Mouse (Mus musculus): ENCODE measurements at regions not wholly inside any gene's neighbourhood (a gene's known extent, or its start where the extent isn't known, plus 50 kb on each side); places are given as distances from the start of the nearest gene placed in this dataset.

GRCm38 (mm10) chr16:79176832-79177243, 85.9 kb upstream of the Tmprss15 start:
- TF ChIP-seq MEF2A (IDR thresholded peaks at IDR 0.05; ENCODE audit: extremely low read depth, insufficient replicate concordance, low read depth, low read length, poor library complexity, severe bottlenecking) (no peak), POLR2A (IDR thresholded peaks at IDR 0.05; ENCODE audit: control insufficient read depth in 1 of 2, insufficient read depth in 1 of 2, low read depth in 1 of 2, low read length in 2 of 2, poor library complexity in 1 of 2) (no peak), CTCF (IDR thresholded peaks at IDR 0.05 in 2 of 3, conservative IDR thresholded peaks at IDR 0.05 in 1 of 3; ENCODE audit: control insufficient read depth in 1 of 3, insufficient read depth in 1 of 3, low read depth in 2 of 3, low read length in 3 of 3, poor library complexity in 1 of 3, severe bottlenecking in 1 of 3) (no peak), BHLHE40 (IDR thresholded peaks at IDR 0.05; ENCODE audit: borderline replicate concordance, low read depth, low read length) (no peak), MAFK (IDR thresholded peaks at IDR 0.05; ENCODE audit: borderline replicate concordance, low read depth, low read length) (no peak), MAX (IDR thresholded peaks at IDR 0.05; ENCODE audit: low read length) (no peak), RCOR1 (IDR thresholded peaks at IDR 0.05; ENCODE audit: low read depth, low read length) (no peak), EP300 (IDR thresholded peaks at IDR 0.05; ENCODE audit: low read depth in 1 of 2, low read length in 2 of 2) (no peak), TCF12 (IDR thresholded peaks at IDR 0.05; ENCODE audit: low read depth, low read length) (no peak), MYC (IDR thresholded peaks at IDR 0.05; ENCODE audit: low read depth, low read length) (no peak)
